Mouse (Mus musculus) right cerebral cortex, adult 2 months (tissue): ENCODE measurements around the gene Olfr1233.

Experiments used
- DNase-seq, 2 experiments: peaks; one replicate each; pipeline ENCODE4 v3.0.0; 2021 to 2022; ENCODE audit warnings: low spot score in 2 of 2

The Olfr1233 gene

GRCm38 (mm10) chr2:89342298-89342697 is at the start of gene Olfr1233:
Gene Olfr1233 (minus strand): TSS chr2:89342398.
- no peak for DNase-seq

DNA sequence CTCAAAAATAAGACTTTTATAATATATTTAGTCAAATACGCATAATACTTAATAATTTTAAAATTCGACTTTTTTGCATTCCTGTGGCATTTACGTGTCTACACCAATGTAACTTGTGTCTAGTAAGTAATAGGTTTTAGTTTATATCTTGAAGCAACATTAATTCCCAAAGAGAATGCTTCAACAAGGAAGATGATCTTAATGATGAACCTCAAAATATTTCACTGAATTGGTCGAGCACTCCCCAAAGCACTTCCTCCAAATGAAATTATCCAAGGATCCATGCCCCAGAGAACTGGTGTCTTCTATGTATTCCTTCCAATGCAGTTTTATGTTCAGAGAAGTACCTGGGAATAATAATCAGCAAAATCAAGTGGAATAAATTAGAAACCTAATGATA is 22.6 kb upstream of the Olfr1233 start, which contains the start of gene Olfr1234:
Olfr1234 (minus strand) TSS at position 101 of the 400 bp plus-strand sequence.
- no peak for DNase-seq

- DNase-seq, result no peak
Observed at GRCm38 (mm10) chr2:89329575-89329974, 12.6 kb downstream of the Olfr1233 start, which contains the start of gene Olfr1232. Gene Olfr1232 (minus strand): TSS chr2:89329675.

- no peak for DNase-seq
Observed at GRCm38 (mm10) chr2:89306974-89307373, 35.2 kb downstream of the Olfr1233 start, which contains the start of gene Olfr1231. Gene Olfr1231 (minus strand): TSS chr2:89307074.

- DNase-seq, result no peak
Observed at GRCm38 (mm10) chr2:89297168-89297567, 45.0 kb downstream of the Olfr1233 start, which contains the start of gene Olfr1230. Gene Olfr1230 (minus strand): TSS chr2:89297268.

DNA sequence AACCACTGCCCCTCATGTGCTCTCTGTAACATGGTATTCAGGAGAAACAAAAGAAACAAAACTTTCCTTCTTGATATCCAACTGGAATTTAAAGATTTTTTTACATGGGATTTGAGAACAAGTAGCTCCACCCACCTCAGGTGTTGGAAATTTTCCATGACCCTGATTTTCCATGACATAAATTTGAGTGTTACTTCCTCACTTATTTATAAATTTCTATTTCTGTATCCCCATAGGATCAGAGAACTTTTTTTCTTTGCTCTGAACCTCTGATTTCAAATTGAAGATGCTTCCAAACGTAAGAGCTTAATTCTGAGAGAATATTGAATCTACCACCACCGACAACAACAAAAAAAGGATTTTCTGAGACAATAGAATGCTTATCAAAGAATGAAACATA is 54.3 kb downstream of the Olfr1233 start, which contains the start of gene Olfr1229:
Olfr1229 (minus strand) TSS at position 101 of the 400 bp plus-strand sequence.
- DNase-seq, result no peak
